Mouse (Mus musculus) frontal cortex, adult 2 months (tissue): ENCODE measurements at regions not wholly inside any gene's neighbourhood (a gene's known extent, or its start where the extent isn't known, plus 50 kb on each side); places are given as distances from the start of the nearest gene placed in this dataset.
"Not testable (repeated sequence)": the region's sequence is repeated elsewhere in the genome, so short reads cannot be mapped to it uniquely, and the experiment has no call there.

ENCODE experiments used
- DNase-seq, 2 experiments: peaks; one replicate each; pipeline ENCODE4 v3.0.0; 2022; ENCODE audit warnings: low spot score in 1 of 2; ENCODE audit errors: extremely low spot score in 1 of 2

DNA sequence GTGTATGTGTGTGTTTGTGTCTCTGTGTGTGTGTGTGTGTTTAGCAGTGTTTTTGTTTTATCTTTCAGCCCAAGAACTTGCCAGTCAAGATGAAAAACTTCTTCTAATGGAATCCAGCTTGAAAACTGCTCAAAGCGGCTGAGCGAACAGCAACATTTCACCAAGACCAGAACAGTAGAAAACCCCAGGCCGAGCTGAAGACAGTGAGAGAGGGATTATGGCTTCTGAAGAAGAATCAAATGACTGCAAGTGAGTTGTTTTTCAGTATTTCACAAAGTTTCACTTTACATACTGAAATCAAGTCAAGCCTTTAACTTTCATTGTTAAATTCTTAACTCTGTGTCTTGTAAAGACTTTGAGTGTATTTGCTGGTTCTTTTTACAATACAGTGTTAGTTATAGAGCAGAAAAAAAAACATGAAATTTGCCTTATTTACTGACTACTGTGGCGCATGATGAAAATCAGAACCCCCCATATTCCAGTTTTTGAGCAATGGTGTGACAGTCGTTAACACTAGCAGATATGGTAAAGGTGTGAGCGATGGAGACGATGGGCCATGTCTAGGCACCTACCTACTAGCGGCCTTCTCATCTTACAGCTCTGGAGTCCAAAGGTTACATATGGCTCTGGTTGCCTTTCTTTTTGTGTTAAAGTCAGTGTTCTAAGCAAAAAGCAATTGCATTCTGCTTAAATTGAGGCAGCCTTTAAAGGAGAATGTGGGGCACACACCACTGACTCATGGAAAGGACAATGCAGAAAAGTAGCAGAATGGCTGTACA, 357.0 kb downstream of the Gm8797 start:
- no peak for DNase-seq

- DNase-seq: peak; percentile 3 to 6
These were observed 368.1 kb downstream of the Gm8797 start for GRCm38 (mm10) chr3:6118721-6119120.

DNA sequence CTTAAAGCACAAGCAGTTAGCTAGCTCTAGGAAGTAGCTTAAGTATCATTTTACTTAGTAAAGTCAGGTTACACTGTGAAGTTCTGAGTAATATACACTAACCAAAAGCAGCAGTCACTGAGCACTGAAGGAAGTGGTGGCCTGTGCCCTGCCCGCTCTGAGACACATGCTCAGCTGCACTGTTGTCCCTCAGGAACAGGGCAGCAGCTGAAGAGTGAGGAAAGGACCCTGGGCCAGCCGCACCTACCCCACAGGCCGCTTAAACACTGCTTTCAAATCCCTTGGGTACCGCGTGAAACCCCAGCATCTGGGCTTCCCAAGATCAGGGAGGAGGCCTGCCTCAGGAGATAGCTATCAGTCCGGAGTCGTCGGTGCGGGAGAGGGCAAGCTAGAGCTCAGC, 385.1 kb downstream of the Gm8797 start:
- DNase-seq: not testable (repeated sequence)

GRCm38 (mm10) chr3:6137374-6137773, 386.8 kb downstream of the Gm8797 start:
- DNase-seq: no peak

DNA sequence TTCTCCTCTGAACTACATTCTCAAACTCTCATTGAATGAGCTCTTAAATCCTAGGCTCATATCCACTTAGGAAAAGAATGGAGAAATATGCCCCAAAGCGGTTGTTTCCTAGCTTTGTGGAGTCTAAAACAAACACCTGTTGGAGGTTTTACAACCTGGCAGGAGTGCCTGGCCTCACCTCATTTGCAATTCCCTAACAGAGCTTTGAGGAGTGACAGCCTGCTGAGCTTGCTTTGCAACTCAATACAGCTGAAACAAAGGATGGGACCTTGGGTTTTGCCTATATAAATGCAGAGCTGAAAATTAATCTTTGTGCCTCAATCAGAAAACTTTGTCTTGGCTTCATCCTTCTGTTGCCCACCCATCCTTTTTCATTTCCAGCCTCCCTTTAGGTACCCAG, 423.2 kb downstream of the Gm8797 start:
- no peak for DNase-seq

GRCm38 (mm10) chr3:6182533-6182932, 431.9 kb downstream of the Gm8797 start:
- DNase-seq: no peak

DNA sequence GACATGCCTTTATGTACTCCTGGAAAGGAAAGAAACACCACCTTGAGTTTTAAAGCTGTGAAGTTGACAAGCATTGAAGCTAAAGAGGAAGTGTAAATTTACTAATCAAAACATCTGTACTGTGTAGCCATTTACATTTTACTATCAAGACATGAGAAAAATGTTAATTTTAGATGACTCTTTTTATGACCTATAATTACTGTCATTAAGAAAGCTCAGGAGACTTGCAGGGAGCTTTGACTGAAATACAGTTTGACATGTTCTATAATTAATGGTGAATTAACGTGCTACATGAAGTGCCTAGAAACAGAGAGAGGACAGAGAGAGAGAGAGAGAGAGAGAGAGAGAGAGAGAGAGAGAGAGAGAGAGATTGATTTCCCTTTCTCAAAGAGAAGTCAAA, 432.8 kb downstream of the Gm8797 start:
- no peak for DNase-seq

GRCm38 (mm10) chr3:6204656-6205055, 415.6 kb downstream of the 1700008P02Rik start:
- DNase-seq: no peak

DNA sequence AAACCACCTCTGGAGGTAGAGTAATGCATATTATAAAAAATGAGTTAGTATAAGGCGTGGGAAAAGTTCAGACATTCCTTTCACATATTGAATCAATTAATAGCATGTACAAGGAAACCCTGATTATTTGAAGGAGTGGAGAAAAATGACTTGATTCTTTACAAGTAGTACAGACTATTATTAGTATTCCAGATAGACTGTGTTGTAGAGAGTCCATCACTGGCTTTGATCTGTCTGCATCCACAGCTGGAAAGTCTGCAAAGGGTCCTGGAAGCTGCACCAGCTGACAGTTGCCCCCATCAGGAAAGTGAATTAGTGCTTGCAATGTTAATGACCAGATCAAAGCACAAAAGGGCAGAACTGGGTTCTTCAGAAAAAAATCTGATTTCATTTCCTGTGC, 391.6 kb downstream of the 1700008P02Rik start:
- no peak for DNase-seq
